Mouse (Mus musculus): ENCODE results near the gene Zfp286. TPM values are rescaled to one million over a fixed set of nuclear protein-coding genes. Genes with fewer than 3 reads are reported as not detected.

The Zfp286 gene
- polyA plus RNA-seq (2014; fragmentation: Nextera tagmentation; extraction: Ambion mirVana), result 17.3 and 21.3 TPM in 2 replicates

DNA sequence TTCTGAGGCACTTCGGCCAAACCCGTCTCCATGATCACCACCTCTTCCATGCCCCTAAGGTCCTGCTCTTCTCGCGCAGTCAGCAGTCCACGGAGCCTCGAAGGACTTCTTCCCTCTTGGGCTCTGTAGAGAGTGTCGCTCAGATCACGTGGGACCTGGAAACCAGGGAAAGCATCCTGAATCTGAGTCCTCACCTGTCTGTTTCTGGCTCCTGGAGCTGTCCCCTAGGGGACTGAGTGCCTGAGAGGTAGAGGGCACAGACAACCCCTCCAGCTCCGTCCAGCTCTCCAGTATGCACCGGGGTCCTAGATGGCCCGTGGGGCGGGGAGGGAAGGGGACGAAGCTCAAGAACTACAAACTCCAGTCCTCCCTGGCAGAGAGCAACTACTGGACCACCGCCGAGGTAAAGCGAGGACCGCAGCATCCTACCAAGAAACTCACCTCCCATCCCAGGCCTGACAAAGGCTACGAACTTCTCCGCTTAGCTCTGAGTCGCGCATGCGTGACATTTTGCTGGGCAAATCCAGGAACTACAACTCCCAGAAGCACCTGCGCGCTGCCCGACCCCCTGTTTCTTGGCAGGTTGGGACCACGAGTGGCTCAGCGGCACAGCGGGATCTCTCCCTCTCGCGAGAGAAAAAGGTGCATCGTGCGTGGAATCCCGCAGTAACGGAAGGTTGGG is at the start of gene Zfp286:
TSS of gene Zfp286 (minus strand) at position 528 of the 682 bp plus-strand sequence.
- Histone ChIP-seq H3K9ac (peak within 1 kb of the TSS; percentile 72), H3K4me3 (ENCODE audit: low read depth, low read length) (peak within 1 kb of the TSS; percentile 55), H3K4me2 (peak within 1 kb of the TSS; percentile 77), H3K4me1 (ENCODE audit: insufficient read depth) (no peaks in the 10 kb centered on the region), H3K36me3 (ENCODE audit: insufficient read depth) (peaks cover 10% of the 10 kb centered on the region), H3K27me3 (ENCODE audit: insufficient read depth, low read length) (no peaks in the 10 kb centered on the region), H3K9me3 (ENCODE audit: low read depth, low read length) (no peaks in the 10 kb centered on the region), H3K27ac (ENCODE audit: low read depth) (no peak within 1 kb of the TSS)
- ATAC-seq (ENCODE audit: insufficient read depth), result peak; percentile 95
- DNase-seq, result peak; percentile 98
- WGBS, result 4% methylated on average over 34 of the region's 34 CpGs
- no peak for TF ChIP-seq CTCF (IDR thresholded peaks at IDR 0.05; ENCODE audit: low read depth)

DNA sequence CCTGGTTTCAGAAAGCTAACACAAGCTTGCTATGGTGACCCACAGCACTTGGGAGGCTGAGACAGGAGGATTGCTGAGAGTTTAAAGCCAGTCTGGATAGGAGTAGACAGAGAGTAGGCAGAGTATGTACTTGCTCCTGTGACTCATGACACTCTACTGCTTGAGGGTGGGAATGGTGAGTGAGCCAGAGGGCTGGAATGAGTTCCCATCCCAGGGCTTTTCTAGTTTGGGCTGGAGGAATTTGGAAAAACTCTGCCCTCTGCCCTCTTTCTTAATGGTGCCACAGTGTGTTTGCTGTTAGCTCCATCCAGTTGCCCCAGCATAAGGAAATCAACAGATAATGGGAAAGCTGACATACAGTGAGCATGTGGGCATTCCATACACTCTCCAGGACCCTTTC is 42.6 kb upstream of the Zfp286 start:
- Histone ChIP-seq H3K36me3 (ENCODE audit: insufficient read depth) (peaks cover 7% of the 10 kb centered on the region; the same call in 1 of the 2 replicates), H3K4me2 (no peak overlapping the region), H3K27ac (ENCODE audit: low read depth) (no peak overlapping the region), H3K4me3 (ENCODE audit: low read depth, low read length) (no peak overlapping the region), H3K9me3 (ENCODE audit: low read depth, low read length) (no peaks in the 10 kb centered on the region), H3K9ac (no peak overlapping the region), H3K4me1 (ENCODE audit: insufficient read depth) (no peaks in the 10 kb centered on the region), H3K27me3 (ENCODE audit: insufficient read depth, low read length) (no peaks in the 10 kb centered on the region)
- TF ChIP-seq CTCF (IDR thresholded peaks at IDR 0.05; ENCODE audit: low read depth), result no peak
- DNase-seq, result no peak
- no peak for ATAC-seq (ENCODE audit: insufficient read depth)

DNA sequence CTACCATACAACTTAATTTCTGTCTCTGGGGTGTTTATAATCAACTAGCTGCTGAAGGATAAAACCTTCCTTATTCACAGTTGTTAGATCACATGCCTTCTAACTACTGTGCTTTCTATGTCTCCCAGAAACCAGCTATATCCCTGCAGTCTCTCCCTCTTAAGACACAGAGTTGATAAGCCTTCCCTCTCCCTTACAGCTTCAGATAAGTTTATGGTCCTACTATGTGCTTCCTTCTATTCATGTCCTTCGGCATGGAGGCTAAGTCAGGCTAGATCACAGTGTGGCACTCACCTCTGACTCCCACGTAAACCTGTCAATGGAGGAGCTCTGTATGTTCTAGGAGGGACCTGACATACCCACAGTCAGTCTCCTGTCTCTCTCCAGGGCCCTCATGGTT is 41.1 kb upstream of the Zfp286 start:
- H3K27me3 ChIP-seq (ENCODE audit: insufficient read depth, low read length), result no peaks in the 10 kb centered on the region
- no peak overlapping the region for H3K4me3 ChIP-seq (ENCODE audit: low read depth, low read length)
- ATAC-seq (ENCODE audit: insufficient read depth), result no peak
- peaks cover 7% of the 10 kb centered on the region; the same call in 1 of the 2 replicates for H3K36me3 ChIP-seq (ENCODE audit: insufficient read depth)
- DNase-seq, result no peak
- WGBS, result 76% methylated on average over 2 of the region's 2 CpGs
- H3K27ac ChIP-seq (ENCODE audit: low read depth), result no peak overlapping the region
- no peak overlapping the region for H3K9ac ChIP-seq
- H3K4me2 ChIP-seq, result no peak overlapping the region
- H3K4me1 ChIP-seq (ENCODE audit: insufficient read depth), result no peaks in the 10 kb centered on the region
- no peak for TF ChIP-seq CTCF (IDR thresholded peaks at IDR 0.05; ENCODE audit: low read depth)
- H3K9me3 ChIP-seq (ENCODE audit: low read depth, low read length), result no peaks in the 10 kb centered on the region

DNA sequence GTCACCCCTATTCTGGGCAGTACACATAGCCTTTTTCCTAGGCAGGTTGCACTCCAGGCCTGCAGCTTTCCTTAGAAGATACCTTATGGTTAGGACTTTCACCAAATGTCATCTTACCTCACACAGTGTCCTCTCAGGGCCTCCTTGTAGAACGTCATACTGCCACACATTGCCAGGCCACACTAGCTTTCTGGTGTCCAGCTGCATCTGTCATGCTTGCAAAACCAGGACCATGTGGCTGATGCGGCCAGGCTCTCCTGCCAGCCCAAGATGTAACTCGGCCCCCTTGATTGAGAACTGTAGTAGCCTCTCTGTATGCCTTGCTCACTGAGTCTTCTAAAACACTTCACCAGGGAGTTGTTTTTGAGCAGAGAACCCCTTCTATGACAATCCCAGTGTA is 38.6 kb upstream of the Zfp286 start:
- no peak for ATAC-seq (ENCODE audit: insufficient read depth)
- Histone ChIP-seq H3K27me3 (ENCODE audit: insufficient read depth, low read length) (no peaks in the 10 kb centered on the region), H3K27ac (ENCODE audit: low read depth) (no peak overlapping the region), H3K4me3 (ENCODE audit: low read depth, low read length) (no peak overlapping the region), H3K4me2 (no peak overlapping the region), H3K4me1 (ENCODE audit: insufficient read depth) (no peaks in the 10 kb centered on the region), H3K9ac (no peak overlapping the region), H3K9me3 (ENCODE audit: low read depth, low read length) (no peaks in the 10 kb centered on the region), H3K36me3 (ENCODE audit: insufficient read depth) (peaks cover 7% of the 10 kb centered on the region; the same call in 1 of the 2 replicates)
- no peak for TF ChIP-seq CTCF (IDR thresholded peaks at IDR 0.05; ENCODE audit: low read depth)
- 70% methylated on average over 3 of the region's 3 CpGs for WGBS
- DNase-seq, result no peak

DNA sequence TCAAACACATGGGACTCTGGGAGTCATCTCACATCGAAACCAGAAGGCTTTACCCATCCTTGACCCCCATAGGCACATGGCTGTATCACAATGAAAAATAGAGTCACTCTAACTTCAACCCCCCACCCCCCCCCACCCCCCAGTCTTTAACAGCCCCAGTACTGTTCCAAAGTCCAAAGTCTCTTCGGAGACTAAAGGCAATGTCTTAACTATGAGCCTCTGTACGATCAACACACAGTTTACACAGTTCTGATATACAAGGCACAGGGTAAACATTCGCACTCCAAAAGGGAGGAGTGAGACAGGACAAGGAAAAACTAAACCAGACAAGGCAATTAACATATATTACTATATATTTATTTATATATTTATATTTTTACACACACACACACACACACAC is 37.9 kb upstream of the Zfp286 start:
- no peak for ATAC-seq (ENCODE audit: insufficient read depth)
- no peak for DNase-seq
- H3K9ac ChIP-seq, result no peak overlapping the region
- H3K4me2 ChIP-seq, result no peak overlapping the region
- no peak for TF ChIP-seq CTCF (IDR thresholded peaks at IDR 0.05; ENCODE audit: low read depth)
- no peaks in the 10 kb centered on the region for H3K27me3 ChIP-seq (ENCODE audit: insufficient read depth, low read length)
- peaks cover 7% of the 10 kb centered on the region; the same call in 1 of the 2 replicates for H3K36me3 ChIP-seq (ENCODE audit: insufficient read depth)
- no peaks in the 10 kb centered on the region for H3K4me1 ChIP-seq (ENCODE audit: insufficient read depth)
- WGBS, result 79% methylated on average over 4 of the region's 4 CpGs
- no peak overlapping the region for H3K27ac ChIP-seq (ENCODE audit: low read depth)
- H3K9me3 ChIP-seq (ENCODE audit: low read depth, low read length), result no peaks in the 10 kb centered on the region
- no peak overlapping the region for H3K4me3 ChIP-seq (ENCODE audit: low read depth, low read length)

DNA sequence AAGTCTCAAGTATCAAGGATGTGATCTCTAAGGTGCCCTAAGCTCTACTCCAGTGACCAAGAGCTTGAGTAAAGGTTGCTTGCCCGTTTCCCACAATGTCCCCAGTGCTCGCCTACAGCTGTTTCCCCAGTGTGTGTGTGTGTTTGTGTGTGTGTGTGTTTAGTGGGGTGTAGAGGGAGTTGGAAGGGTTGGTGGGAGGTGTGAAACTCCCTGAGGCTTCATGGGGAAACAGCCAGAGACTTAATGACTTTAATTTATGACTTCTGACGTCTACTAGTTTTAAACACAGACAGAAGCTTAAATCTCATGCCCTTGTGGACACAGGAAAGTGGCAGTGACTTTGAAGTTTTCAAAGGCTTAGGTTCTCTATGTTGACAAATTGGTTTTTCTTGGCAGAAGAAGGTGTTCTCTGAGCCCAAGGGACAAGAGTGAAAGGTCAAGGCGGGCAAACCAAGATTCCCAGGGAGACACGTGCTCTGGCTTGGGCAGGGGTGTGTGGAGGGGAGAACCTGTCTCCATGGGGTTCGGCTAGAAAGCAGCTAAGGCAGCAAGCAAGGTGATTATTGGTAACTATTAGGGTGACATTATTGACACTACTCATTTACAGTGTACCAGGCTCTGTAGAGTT is 37.0 kb upstream of the Zfp286 start:
- H3K4me2 ChIP-seq, result no peak overlapping the region
- H3K36me3 ChIP-seq (ENCODE audit: insufficient read depth), result peaks cover 7% of the 10 kb centered on the region; the same call in 1 of the 2 replicates
- no peak for TF ChIP-seq CTCF (IDR thresholded peaks at IDR 0.05; ENCODE audit: low read depth)
- DNase-seq (no peak), ATAC-seq (ENCODE audit: insufficient read depth) (no peak)
- no peaks in the 10 kb centered on the region for H3K9me3 ChIP-seq (ENCODE audit: low read depth, low read length)
- no peaks in the 10 kb centered on the region for H3K27me3 ChIP-seq (ENCODE audit: insufficient read depth, low read length)
- H3K27ac ChIP-seq (ENCODE audit: low read depth), result no peak overlapping the region
- H3K9ac ChIP-seq, result no peak overlapping the region
- 46% methylated on average over 6 of the region's 6 CpGs for WGBS
- H3K4me3 ChIP-seq (ENCODE audit: low read depth, low read length), result no peak overlapping the region
- H3K4me1 ChIP-seq (ENCODE audit: insufficient read depth), result 0 out of 2 replicates have a peak, but pooled peaks cover 3% of the 10 kb centered on the region
